Mouse (Mus musculus): Measurements from ENCODE around the gene Lpar2. TPM values are rescaled to one million over a fixed set of nuclear protein-coding genes. Genes with fewer than 3 reads are reported as not detected.

The Lpar2 gene
- total and polyA plus RNA-seq, 3 experiments: 0.77 to 2.8 TPM; not detected in 1

DNA sequence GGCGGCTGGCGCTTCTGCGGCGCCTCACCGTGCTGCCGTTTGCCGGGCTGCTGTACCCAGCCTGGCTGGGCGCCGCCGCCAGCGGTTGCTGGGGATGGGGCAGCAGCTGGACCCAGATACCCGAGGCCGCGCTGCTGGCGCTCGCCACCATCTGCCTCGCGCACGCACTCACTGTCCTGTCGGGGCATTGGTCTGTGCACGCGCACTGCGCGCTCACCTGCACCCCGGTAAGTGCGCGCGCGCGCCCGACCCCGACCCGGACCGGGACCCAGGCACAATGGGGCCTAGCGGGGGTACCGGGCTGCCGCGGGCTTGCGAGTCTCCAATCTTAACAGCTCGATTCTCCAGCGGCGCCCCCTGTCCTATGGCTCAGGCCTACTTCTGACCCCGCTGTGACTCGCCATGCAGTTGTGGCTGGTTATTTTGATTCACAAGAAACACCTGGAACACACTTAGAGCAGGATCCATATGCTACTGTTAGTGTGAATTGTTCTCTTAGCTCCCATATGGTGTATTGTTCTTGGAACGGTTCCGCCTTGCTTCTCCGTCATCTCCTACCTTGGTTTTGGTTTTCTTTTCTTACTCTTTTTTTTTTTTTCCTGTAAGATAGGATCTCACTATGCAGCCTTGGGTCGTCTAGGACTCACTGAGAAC, 30.7 kb upstream of the Lpar2 start (continued):
- no peak for TF ChIP-seq ZMIZ1 (IDR thresholded peaks at IDR 0.05; ENCODE audit: low read depth, low read length)
- TF ChIP-seq SMC3 (IDR thresholded peaks at IDR 0.05; ENCODE audit: low read depth, low read length): no peak
- no peak for TF ChIP-seq NRF1 (IDR thresholded peaks at IDR 0.05; ENCODE audit: insufficient read depth, low read depth, low read length, poor library complexity, severe bottlenecking)
- TF ChIP-seq TAL1 (IDR thresholded peaks at IDR 0.05; ENCODE audit: low read length): no peak
- TF ChIP-seq EP300 (IDR thresholded peaks at IDR 0.05; ENCODE audit: low read depth in 1 of 2, low read length in 2 of 2): no peak
- TF ChIP-seq E2F4 (IDR thresholded peaks at IDR 0.05; ENCODE audit: borderline replicate concordance, low read depth, low read length): no peak
- no peak; the same call in 1 of the 2 replicates for TF ChIP-seq SIN3A (IDR thresholded peaks at IDR 0.05; ENCODE audit: low read length)
- TF ChIP-seq GATA1 (IDR thresholded peaks at IDR 0.05; ENCODE audit: low read depth, low read length): peak; percentile 36; the same call in 1 of the 2 replicates
- 0 out of 2 replicates have a peak, but pooled peaks have one; percentile 14 for TF ChIP-seq MYC (IDR thresholded peaks at IDR 0.05; ENCODE audit: low read depth, low read length)
- TF ChIP-seq MAFK (IDR thresholded peaks at IDR 0.05; ENCODE audit: borderline replicate concordance, low read depth, low read length): no peak
- TF ChIP-seq JUND (IDR thresholded peaks at IDR 0.05; ENCODE audit: low read depth, low read length): no peak
- TF ChIP-seq TCF12 (IDR thresholded peaks at IDR 0.05; ENCODE audit: low read depth, low read length): no peak

GRCm38 (mm10) chr8:69793666-69794065, 28.6 kb upstream of the Lpar2 start:
- TF ChIP-seq POLR2AphosphoS2 (IDR thresholded peaks at IDR 0.05; ENCODE audit: low read length): no peak
- no peak for TF ChIP-seq SIN3A (IDR thresholded peaks at IDR 0.05; ENCODE audit: low read length)
- TF ChIP-seq KAT2A (conservative IDR thresholded peaks at IDR 0.05; ENCODE audit: low read depth, low read length): no peak
- no peak for TF ChIP-seq TAL1 (IDR thresholded peaks at IDR 0.05; ENCODE audit: low read length)
- no peak for TF ChIP-seq CHD1 (IDR thresholded peaks at IDR 0.05; ENCODE audit: low read depth, low read length)
- no peak for TF ChIP-seq TCF12 (IDR thresholded peaks at IDR 0.05; ENCODE audit: low read depth, low read length)
- no peak for TF ChIP-seq EP300 (IDR thresholded peaks at IDR 0.05; ENCODE audit: low read depth in 1 of 2, low read length in 2 of 2)
- Histone ChIP-seq H3K27ac (ENCODE audit: control insufficient read depth, low read depth, low read length) (no peak overlapping the region), H3K4me3 (ENCODE audit: control insufficient read depth in 1 of 2, insufficient read depth in 1 of 2, low read depth in 2 of 2, low read length in 2 of 2) (no peak overlapping the region), H3K9ac (ENCODE audit: control insufficient read depth, low read depth, low read length, poor library complexity, severe bottlenecking) (no peak overlapping the region), H3K27me3 (ENCODE audit: control insufficient read depth in 1 of 2, insufficient read depth in 2 of 2, low read length in 2 of 2) (no peaks in the 10 kb centered on the region), H3K4me1 (ENCODE audit: control insufficient read depth in 1 of 2, insufficient read depth in 2 of 2, low read length in 2 of 2) (peaks cover 4 to 15% of the 10 kb centered on the region in 2 experiments), H3K36me3 (ENCODE audit: control insufficient read depth in 1 of 2, insufficient read depth in 2 of 2, low read length in 2 of 2) (peaks cover 5 to 14% of the 10 kb centered on the region in 2 experiments), H3K79me2 (ENCODE audit: control insufficient read depth, insufficient read depth, low read length, poor library complexity) (peaks cover 31% of the 10 kb centered on the region), H3K9me3 (replicated peaks; ENCODE audit: insufficient read depth, low read length) (no peaks in the 10 kb centered on the region)
- DNase-seq (ENCODE audit: low read depth, low spot score): no peak

GRCm38 (mm10) chr8:69794096-69794495, 28.1 kb upstream of the Lpar2 start:
- H3K9me3 ChIP-seq (replicated peaks; ENCODE audit: insufficient read depth, low read length): no peaks in the 10 kb centered on the region
- peaks cover 31% of the 10 kb centered on the region for H3K79me2 ChIP-seq (ENCODE audit: control insufficient read depth, insufficient read depth, low read length, poor library complexity)
- DNase-seq (ENCODE audit: low read depth, low spot score): no peak
- no peak overlapping the region for H3K27ac ChIP-seq (ENCODE audit: control insufficient read depth, low read depth, low read length)
- H3K4me1 ChIP-seq (ENCODE audit: control insufficient read depth in 1 of 2, insufficient read depth in 2 of 2, low read length in 2 of 2): peaks cover 4 to 14% of the 10 kb centered on the region in 2 experiments; a peak in 3 of 4 replicates
- H3K4me3 ChIP-seq (ENCODE audit: control insufficient read depth in 1 of 2, insufficient read depth in 1 of 2, low read depth in 2 of 2, low read length in 2 of 2): no peak overlapping the region
- H3K36me3 ChIP-seq (ENCODE audit: control insufficient read depth in 1 of 2, insufficient read depth in 2 of 2, low read length in 2 of 2): peaks cover 5 to 14% of the 10 kb centered on the region in 2 experiments
- no peaks in the 10 kb centered on the region for H3K27me3 ChIP-seq (ENCODE audit: control insufficient read depth in 1 of 2, insufficient read depth in 2 of 2, low read length in 2 of 2)
- TF ChIP-seq UBTF (IDR thresholded peaks at IDR 0.05; ENCODE audit: borderline replicate concordance, insufficient read depth, low read depth, low read length): no peak
- no peak for TF ChIP-seq CTCF (IDR thresholded peaks at IDR 0.05 in 2 of 3, conservative IDR thresholded peaks at IDR 0.05 in 1 of 3; ENCODE audit: control insufficient read depth in 1 of 3, insufficient read depth in 1 of 3, low read depth in 2 of 3, low read length in 3 of 3, poor library complexity in 1 of 3, severe bottlenecking in 1 of 3)
- no peak for TF ChIP-seq ZMIZ1 (IDR thresholded peaks at IDR 0.05; ENCODE audit: low read depth, low read length)
- no peak for TF ChIP-seq KAT2A (conservative IDR thresholded peaks at IDR 0.05; ENCODE audit: low read depth, low read length)
- no peak for TF ChIP-seq POLR2AphosphoS5 (IDR thresholded peaks at IDR 0.05; ENCODE audit: borderline replicate concordance, low read depth, low read length)
- no peak for TF ChIP-seq EP300 (IDR thresholded peaks at IDR 0.05; ENCODE audit: low read depth in 1 of 2, low read length in 2 of 2)
- no peak for TF ChIP-seq CHD1 (IDR thresholded peaks at IDR 0.05; ENCODE audit: low read depth, low read length)
- no peak for TF ChIP-seq ZNF384 (IDR thresholded peaks at IDR 0.05; ENCODE audit: low read depth, low read length)
- no peak for TF ChIP-seq MYB (IDR thresholded peaks at IDR 0.05; ENCODE audit: low read depth, low read length)
- TF ChIP-seq MAFK (IDR thresholded peaks at IDR 0.05; ENCODE audit: borderline replicate concordance, low read depth, low read length): no peak
- TF ChIP-seq ELF1 (IDR thresholded peaks at IDR 0.05; ENCODE audit: low read depth, low read length): no peak
- no peak for TF ChIP-seq TBP (IDR thresholded peaks at IDR 0.05; ENCODE audit: low read depth, low read length)
- H3K9ac ChIP-seq (ENCODE audit: control insufficient read depth, low read depth, low read length, poor library complexity, severe bottlenecking): no peak overlapping the region

Data from MEL (cell line).